7 mouse cellular contexts compared by ENCODE assay signal in the genomic region with DNA sequence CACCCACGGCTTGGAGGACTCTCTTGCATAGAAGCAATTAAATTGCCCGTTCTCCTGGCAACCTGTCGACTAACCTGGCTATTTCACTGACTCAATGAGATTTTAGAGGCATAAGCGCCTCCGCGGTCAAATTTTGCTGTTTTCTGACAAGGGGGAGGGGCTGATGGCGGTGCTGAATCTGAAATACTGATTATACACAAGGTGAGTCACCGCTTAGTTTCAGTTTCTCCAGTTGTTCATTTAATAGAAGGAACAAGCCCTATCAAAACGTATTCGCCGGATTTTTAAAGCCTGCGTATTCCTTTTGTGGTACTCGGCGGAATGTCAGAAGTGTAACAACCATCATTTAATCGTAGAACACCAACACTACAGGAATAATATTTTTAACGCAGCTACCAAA. TPM values are rescaled to one million over a fixed set of nuclear protein-coding genes. Genes with fewer than 3 reads are reported as not detected.
DNase-seq lines count a peak whose midpoint lies in the region; ATAC-seq lines count a peak whose summit lies in the region.

No protein-coding gene starts in this region.

- DNase-seq in retina, postnatal 1 day: peak; percentile 4
- no peak for DNase-seq in retina, embryonic 14.5 days (ENCODE audit: low spot score)
- DNase-seq in forebrain, embryonic 10.5 days (ENCODE audit: extremely low spot score, low spot score): no peak
- DNase-seq in kidney, adult 18-20 months: peak; percentile 31
- DNase-seq in midbrain, embryonic 10.5 days (ENCODE audit: low spot score): no peak
- DNase-seq in thymus, postnatal 14 days: peak; percentile 38

- peaks cover 28% of the 10 kb centered on the region for H3K36me3 ChIP-seq in forebrain, embryonic 10.5 days (replicated peaks)
- H3K36me3 ChIP-seq in midbrain, embryonic 10.5 days: peaks cover 30% of the 10 kb centered on the region

- peak overlapping the region; percentile 94 for H3K4me3 ChIP-seq in forebrain, embryonic 10.5 days
- H3K4me3 ChIP-seq in midbrain, embryonic 10.5 days: peak overlapping the region; percentile 95

- ATAC-seq in activated CD4-positive, CD25-positive, alpha-beta regulatory T cell, adult 4 months: peak; percentile 65

- H3K27me3 ChIP-seq in forebrain, embryonic 10.5 days (ENCODE audit: poor library complexity, severe bottlenecking): no peaks in the 10 kb centered on the region
- no peaks in the 10 kb centered on the region; the same call in 1 of the 2 replicates for H3K27me3 ChIP-seq in midbrain, embryonic 10.5 days (ENCODE audit: low read depth, poor library complexity, severe bottlenecking)

- WGBS in forebrain, embryonic 10.5 days: 2% methylated on average over 16 of the region's 16 CpGs
- WGBS in midbrain, embryonic 10.5 days: 3% methylated on average over 16 of the region's 16 CpGs

- H3K27ac ChIP-seq in forebrain, embryonic 10.5 days: peak overlapping the region; percentile 97
- H3K27ac ChIP-seq in midbrain, embryonic 10.5 days (replicated peaks): peak overlapping the region; percentile 96; the same call in 1 of the 2 replicates

- no peaks in the 10 kb centered on the region for H3K9me3 ChIP-seq in forebrain, embryonic 10.5 days
- H3K9me3 ChIP-seq in midbrain, embryonic 10.5 days (replicated peaks): no peaks in the 10 kb centered on the region

- H3K4me1 ChIP-seq in forebrain, embryonic 10.5 days: peaks cover 34% of the 10 kb centered on the region
- H3K4me1 ChIP-seq in midbrain, embryonic 10.5 days: peaks cover 33% of the 10 kb centered on the region

RNA-seq across cellular contexts. Expression of gene N4bp1, which starts 1.0 kb away (rescaled TPM):
- 10 to 100 TPM in 1 of 2 experiments, 1 to 10 TPM in 1; 10.0 to 11.8 TPM for polyA plus RNA-seq in activated CD4-positive, CD25-positive, alpha-beta regulatory T cell, adult 4 months (2017; shearing (Covaris generic))
- 9.5 and 10.6 TPM in 2 replicates for polyA plus RNA-seq in forebrain, embryonic 10.5 days (2016; fragmentation: Nextera tagmentation; extraction: Ambion mirVana)
- polyA plus RNA-seq in midbrain, embryonic 10.5 days (2016; fragmentation: Nextera tagmentation; extraction: Ambion mirVana): 9.2 and 9.7 TPM in 2 replicates

Comparison
In these comparisons a context has a peak if more than half of its experiments do, and no peak if none do; other contexts are left out.
1. DNase-seq: peak in retina, postnatal 1 day (single experiment), kidney, adult 18-20 months (single experiment) and thymus, postnatal 14 days (single experiment); none in retina, embryonic 14.5 days (single experiment), forebrain, embryonic 10.5 days (single experiment) and midbrain, embryonic 10.5 days (single experiment).